Mouse (Mus musculus): ENCODE data around the gene Slc39a3.

DNA sequence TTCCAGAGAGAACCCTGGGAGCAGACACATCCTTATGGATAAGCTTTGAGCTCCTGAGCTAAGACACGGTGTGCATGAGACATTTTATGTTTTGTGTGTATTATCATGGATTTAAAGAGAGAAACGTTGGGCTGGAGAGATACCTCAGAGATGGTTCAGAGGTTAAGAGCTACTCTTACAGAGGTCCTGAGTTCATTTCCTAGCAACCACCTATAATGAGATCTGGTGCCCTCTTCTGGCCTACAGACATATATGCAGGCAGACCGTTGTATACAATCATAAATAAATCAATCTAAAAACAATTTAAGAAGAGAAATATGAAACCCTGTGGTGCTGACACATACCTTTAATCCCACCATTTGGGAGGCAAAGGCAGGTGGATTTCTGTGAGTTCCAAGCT is 46.2 kb downstream of the Slc39a3 start:
- no peak for TF ChIP-seq POLR2A (IDR thresholded peaks at IDR 0.05; ENCODE audit: control insufficient read depth, low read depth, low read length)
- no peak for TF ChIP-seq CTCF (IDR thresholded peaks at IDR 0.05; ENCODE audit: control insufficient read depth, insufficient read depth, insufficient replicate concordance, low read depth, low read length)
